Comparison of ENCODE assay signal across 16 mouse cellular contexts in genomic region chr4:65699743-65700361, GRCm38 (mm10).
DNase-seq lines count a peak whose midpoint lies in the region; ATAC-seq lines count a peak whose summit lies in the region.
"Had no signal": no experiment of that assay in that cellular context is flagged by ENCODE, and none has a peak within 500 bp of the region (broad histone marks: within the 10 kb centered on the region; RNA-seq: fewer than 3 reads in every experiment).

No protein-coding gene starts in this region.

- H3K27me3 ChIP-seq in kidney, embryonic 16.5 days (ENCODE audit: insufficient read depth, low read length): no peaks in the 10 kb centered on the region
- no peaks in the 10 kb centered on the region for H3K27me3 ChIP-seq in forebrain, embryonic 13.5 days
- H3K27me3 ChIP-seq in hindbrain, embryonic 14.5 days (ENCODE audit: control insufficient read depth, insufficient read depth, low read length): no peaks in the 10 kb centered on the region
- H3K27me3 ChIP-seq in neural tube, embryonic 12.5 days (replicated peaks): no peaks in the 10 kb centered on the region
- no peaks in the 10 kb centered on the region for H3K27me3 ChIP-seq in heart, embryonic 10.5 days (ENCODE audit: insufficient read depth, poor library complexity, severe bottlenecking)
- H3K27me3 ChIP-seq: limb, embryonic 12.5 days had no signal

- H3K4me2 ChIP-seq in kidney, embryonic 16.5 days (replicated peaks; ENCODE audit: low read depth, low read length): no peak overlapping the region
- peak overlapping the region; percentile 32; the same call in 1 of the 2 replicates for H3K4me2 ChIP-seq in forebrain, embryonic 13.5 days
- peak overlapping the region; percentile 23 for H3K4me2 ChIP-seq in hindbrain, embryonic 14.5 days (replicated peaks)
- 0 out of 2 replicates have a peak overlapping the region, but pooled peaks have one; percentile 16 for H3K4me2 ChIP-seq in neural tube, embryonic 12.5 days (replicated peaks)
- H3K4me2 ChIP-seq: limb, embryonic 12.5 days had no signal

- WGBS in kidney, embryonic 16.5 days: 55% methylated on average over 8 of the region's 8 CpGs
- 23% methylated on average over 8 of the region's 8 CpGs for WGBS in forebrain, embryonic 13.5 days
- WGBS in hindbrain, embryonic 14.5 days: 25% methylated on average over 8 of the region's 8 CpGs
- WGBS in neural tube, embryonic 12.5 days: 36% methylated on average over 8 of the region's 8 CpGs
- 73% methylated on average over 8 of the region's 8 CpGs for WGBS in heart, embryonic 10.5 days

- no peak overlapping the region for H3K27ac ChIP-seq in kidney, embryonic 16.5 days (ENCODE audit: low read length)
- peak overlapping the region; percentile 44; the same call in 1 of the 2 replicates for H3K27ac ChIP-seq in forebrain, embryonic 13.5 days
- H3K27ac ChIP-seq in hindbrain, embryonic 14.5 days: peak overlapping the region; percentile 72
- H3K27ac ChIP-seq in neural tube, embryonic 12.5 days: peak overlapping the region; percentile 32
- H3K27ac ChIP-seq in heart, embryonic 10.5 days: no peak overlapping the region
- H3K27ac ChIP-seq: limb, embryonic 12.5 days had no signal

- no peaks in the 10 kb centered on the region for H3K4me1 ChIP-seq in kidney, embryonic 16.5 days (ENCODE audit: insufficient read depth, low read length)
- H3K4me1 ChIP-seq in forebrain, embryonic 13.5 days: peaks cover 9% of the 10 kb centered on the region
- peaks cover 11% of the 10 kb centered on the region; the same call in 1 of the 2 replicates for H3K4me1 ChIP-seq in hindbrain, embryonic 14.5 days (replicated peaks; ENCODE audit: control insufficient read depth, insufficient read depth, low read length)
- peaks cover 6% of the 10 kb centered on the region; the same call in 1 of the 2 replicates for H3K4me1 ChIP-seq in neural tube, embryonic 12.5 days
- H3K4me1 ChIP-seq in heart, embryonic 10.5 days: no peaks in the 10 kb centered on the region
- H3K4me1 ChIP-seq: limb, embryonic 12.5 days had no signal

- no peaks in the 10 kb centered on the region for H3K9me3 ChIP-seq in kidney, embryonic 16.5 days (ENCODE audit: low read length)
- H3K9me3 ChIP-seq in forebrain, embryonic 13.5 days (replicated peaks): no peaks in the 10 kb centered on the region
- H3K9me3 ChIP-seq in hindbrain, embryonic 14.5 days (ENCODE audit: control insufficient read depth, low read length): no peaks in the 10 kb centered on the region
- no peaks in the 10 kb centered on the region for H3K9me3 ChIP-seq in neural tube, embryonic 12.5 days
- no peaks in the 10 kb centered on the region for H3K9me3 ChIP-seq in heart, embryonic 10.5 days
- H3K9me3 ChIP-seq: limb, embryonic 12.5 days had no signal

- no peak overlapping the region for H3K4me3 ChIP-seq in kidney, embryonic 16.5 days (ENCODE audit: low read length)
- no peak overlapping the region for H3K4me3 ChIP-seq in forebrain, embryonic 13.5 days
- no peak overlapping the region for H3K4me3 ChIP-seq in hindbrain, embryonic 14.5 days (replicated peaks; ENCODE audit: low read length)
- H3K4me3 ChIP-seq in neural tube, embryonic 12.5 days: no peak overlapping the region
- no peak overlapping the region for H3K4me3 ChIP-seq in heart, embryonic 10.5 days
- H3K4me3 ChIP-seq: limb, embryonic 12.5 days had no signal

- H3K9ac ChIP-seq in kidney, embryonic 16.5 days (replicated peaks; ENCODE audit: low read length): no peak overlapping the region
- no peak overlapping the region for H3K9ac ChIP-seq in forebrain, embryonic 13.5 days
- H3K9ac ChIP-seq in hindbrain, embryonic 14.5 days: peak overlapping the region; percentile 36; the same call in 1 of the 2 replicates
- H3K9ac ChIP-seq in neural tube, embryonic 12.5 days: no peak overlapping the region
- H3K9ac ChIP-seq: limb, embryonic 12.5 days had no signal

- no peaks in the 10 kb centered on the region for H3K36me3 ChIP-seq in kidney, embryonic 16.5 days (ENCODE audit: insufficient read depth, low read length)
- H3K36me3 ChIP-seq in forebrain, embryonic 13.5 days (ENCODE audit: poor library complexity, severe bottlenecking): no peaks in the 10 kb centered on the region
- no peaks in the 10 kb centered on the region for H3K36me3 ChIP-seq in hindbrain, embryonic 14.5 days (replicated peaks; ENCODE audit: control insufficient read depth, insufficient read depth)
- no peaks in the 10 kb centered on the region for H3K36me3 ChIP-seq in neural tube, embryonic 12.5 days
- H3K36me3 ChIP-seq in heart, embryonic 10.5 days: no peaks in the 10 kb centered on the region
- H3K36me3 ChIP-seq: limb, embryonic 12.5 days had no signal

- peak; percentile 39; the same call in 1 of the 2 replicates for ATAC-seq in kidney, embryonic 16.5 days (ENCODE audit: low FRiP score, low TSS enrichment)
- peak; percentile 96 for ATAC-seq in forebrain, embryonic 13.5 days
- ATAC-seq in hindbrain, embryonic 14.5 days (ENCODE audit: low FRiP score): peak; percentile 95
- peak; percentile 94 for ATAC-seq in neural tube, embryonic 12.5 days (ENCODE audit: low FRiP score, low read depth)

- DNase-seq in kidney, postnatal 36 days: no peak
- DNase-seq in hindbrain, embryonic 14.5 days (ENCODE audit: low spot score): peak; percentile 47
- no peak for DNase-seq in heart, embryonic 10.5 days (ENCODE audit: low spot score)
- no peak for DNase-seq in gastrocnemius, postnatal 10 days
- no peak for DNase-seq in lung, postnatal 25 days (ENCODE audit: low spot score)
- DNase-seq: adrenal gland, postnatal 14 days; cerebellum, adult 8-10 months; heart, adult 18-20 months; heart, postnatal 4 days; kidney, postnatal 10 days; lung, adult 2 months; thymus, postnatal 4 days had no signal

Comparison
In these comparisons a context has a peak if more than half of its experiments do, and no peak if none do; other contexts are left out.
1. ATAC-seq: peak in every context shown above with its lines; median percentile 96 in forebrain, embryonic 13.5 days; 95 in hindbrain, embryonic 14.5 days; 94 in neural tube, embryonic 12.5 days; 39 in kidney, embryonic 16.5 days.
2. H3K27ac ChIP-seq: peak in forebrain, embryonic 13.5 days (single experiment), hindbrain, embryonic 14.5 days (single experiment) and neural tube, embryonic 12.5 days (single experiment); none in kidney, embryonic 16.5 days (single experiment) and heart, embryonic 10.5 days (single experiment).